Mouse (Mus musculus): ENCODE measurements around the gene Hace1. TPM values are rescaled to one million over a fixed set of nuclear protein-coding genes. Genes with fewer than 3 reads are reported as not detected.
"Not testable (repeated sequence)": the region's sequence is repeated elsewhere in the genome, so short reads cannot be mapped to it uniquely, and the experiment has no call there.

Hace1 gene
- polyA plus RNA-seq (2014; fragmentation: Nextera tagmentation; extraction: Ambion mirVana): 14.9 and 16.9 TPM in 2 replicates

DNA sequence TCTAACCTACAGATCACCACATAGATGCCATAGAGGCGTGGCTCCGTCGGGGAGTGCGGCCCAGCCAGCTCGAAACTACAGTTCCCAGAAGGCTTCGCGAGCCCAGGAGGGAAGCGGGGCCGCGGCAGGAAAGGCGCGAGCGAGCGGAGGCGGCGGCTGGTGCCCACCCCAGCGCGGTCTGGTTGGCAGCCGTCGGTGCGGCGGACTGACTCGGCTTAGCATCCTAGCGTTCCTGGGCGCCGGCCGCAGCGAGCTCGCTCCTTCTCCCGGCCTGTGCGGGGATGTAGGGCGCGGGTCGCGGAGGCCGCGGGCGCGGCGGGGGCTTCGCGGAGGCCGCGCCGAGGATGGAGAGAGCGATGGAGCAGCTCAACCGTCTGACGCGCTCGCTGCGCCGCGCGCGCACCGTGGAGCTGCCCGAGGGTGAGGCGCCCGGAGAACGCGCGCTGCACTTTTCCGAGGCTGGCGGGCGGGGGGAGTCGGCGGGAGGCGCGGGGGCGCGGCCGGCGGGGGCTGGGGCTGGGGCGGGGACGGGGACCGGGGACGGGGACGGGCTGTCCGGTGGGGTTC lies at the start of gene Hace1:
Hace1 (plus strand) TSS at position 99 of the 567 bp plus-strand sequence.
- peak within 1 kb of the TSS; percentile 84 to 88 for H3K4me3 ChIP-seq (ENCODE audit: control insufficient read depth in 1 of 2, insufficient read depth in 1 of 2, low read depth in 1 of 2, low read length in 2 of 2)
- H3K4me2 ChIP-seq (ENCODE audit: low read length): peak within 1 kb of the TSS; percentile 72
- no peaks in the 10 kb centered on the region for H3K36me3 ChIP-seq (ENCODE audit: control insufficient read depth, insufficient read depth, low read length)
- no peaks in the 10 kb centered on the region for H3K4me1 ChIP-seq (ENCODE audit: control insufficient read depth in 2 of 2, insufficient read depth in 2 of 2, low read length in 2 of 2)
- H3K27ac ChIP-seq (replicated peaks in 1 of 2; ENCODE audit: control insufficient read depth in 1 of 2, insufficient read depth in 1 of 2, low read depth in 2 of 2, low read length in 2 of 2): peak within 1 kb of the TSS; percentile 84 to 92
- WGBS: under 1% methylated on average over 64 of the region's 79 CpGs
- H3K9ac ChIP-seq (ENCODE audit: low read length): peak within 1 kb of the TSS; percentile 85
- peak; percentile 90 for ATAC-seq (ENCODE audit: insufficient number of reproducible peaks, insufficient read depth, low FRiP score, low read depth)
- no peaks in the 10 kb centered on the region for H3K27me3 ChIP-seq (ENCODE audit: control insufficient read depth, insufficient read depth, low read length)
- H3K9me3 ChIP-seq (ENCODE audit: control insufficient read depth, low read length): no peaks in the 10 kb centered on the region

DNA sequence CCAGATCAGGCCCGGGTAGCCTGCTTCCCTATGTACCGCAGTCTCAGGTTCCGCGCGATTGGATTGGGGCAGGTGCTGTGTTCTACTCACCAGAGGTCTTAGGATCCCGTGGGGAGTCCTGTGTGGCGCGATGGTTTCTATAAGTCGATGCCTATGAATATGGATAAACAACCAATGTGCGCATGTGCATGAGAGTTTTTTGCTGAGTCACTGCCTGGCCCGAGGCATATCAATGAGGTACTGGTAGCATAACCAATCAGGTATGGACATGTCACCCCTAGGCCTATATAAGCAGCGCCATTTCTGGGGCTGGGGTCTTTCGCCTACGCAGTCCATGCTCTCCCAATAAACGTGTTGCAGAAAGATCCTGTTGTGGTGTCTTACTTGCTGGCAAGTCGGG lies 40.3 kb upstream of the Hace1 start:
- H3K4me1 ChIP-seq (ENCODE audit: control insufficient read depth in 2 of 2, insufficient read depth in 2 of 2, low read length in 2 of 2); H3K9me3 ChIP-seq (ENCODE audit: control insufficient read depth, low read length); H3K4me2 ChIP-seq (ENCODE audit: low read length); H3K27me3 ChIP-seq (ENCODE audit: control insufficient read depth, insufficient read depth, low read length); H3K36me3 ChIP-seq (ENCODE audit: control insufficient read depth, insufficient read depth, low read length); ATAC-seq (ENCODE audit: insufficient number of reproducible peaks, insufficient read depth, low FRiP score, low read depth); H3K27ac ChIP-seq (replicated peaks in 1 of 2; ENCODE audit: control insufficient read depth in 1 of 2, insufficient read depth in 1 of 2, low read depth in 2 of 2, low read length in 2 of 2); H3K9ac ChIP-seq (ENCODE audit: low read length); H3K4me3 ChIP-seq (ENCODE audit: control insufficient read depth in 1 of 2, insufficient read depth in 1 of 2, low read depth in 1 of 2, low read length in 2 of 2): not testable (repeated sequence)
- WGBS: 93% methylated on average over 15 of the region's 16 CpGs

DNA sequence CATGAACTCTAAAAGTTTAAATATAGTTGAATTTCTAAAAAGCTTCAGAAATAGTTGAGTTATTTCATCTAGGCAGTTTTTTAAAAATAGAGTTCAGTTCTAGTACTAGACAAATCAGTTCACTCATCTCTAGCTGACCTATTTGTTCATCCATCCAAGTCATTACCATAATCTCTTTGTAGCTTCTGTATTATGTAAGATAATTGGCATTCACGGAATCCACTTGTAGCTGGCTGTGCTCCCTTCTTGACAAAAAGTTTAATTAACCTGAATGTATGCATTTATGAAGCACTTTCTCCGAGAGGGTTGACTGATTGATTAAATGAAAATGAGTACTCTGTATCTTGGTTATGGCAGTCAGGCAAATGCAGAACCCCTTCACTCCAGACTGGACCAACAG lies 34.9 kb upstream of the Hace1 start:
- WGBS: 71% methylated on average over 2 of the region's 2 CpGs
- Histone ChIP-seq H3K9me3 (ENCODE audit: control insufficient read depth, low read length) (no peaks in the 10 kb centered on the region), H3K27ac (replicated peaks in 1 of 2; ENCODE audit: control insufficient read depth in 1 of 2, insufficient read depth in 1 of 2, low read depth in 2 of 2, low read length in 2 of 2) (no peak overlapping the region), H3K9ac (ENCODE audit: low read length) (no peak overlapping the region), H3K36me3 (ENCODE audit: control insufficient read depth, insufficient read depth, low read length) (no peaks in the 10 kb centered on the region), H3K4me2 (ENCODE audit: low read length) (no peak overlapping the region), H3K4me3 (ENCODE audit: control insufficient read depth in 1 of 2, insufficient read depth in 1 of 2, low read depth in 1 of 2, low read length in 2 of 2) (no peak overlapping the region), H3K27me3 (ENCODE audit: control insufficient read depth, insufficient read depth, low read length) (no peaks in the 10 kb centered on the region), H3K4me1 (ENCODE audit: control insufficient read depth in 2 of 2, insufficient read depth in 2 of 2, low read length in 2 of 2) (no peaks in the 10 kb centered on the region)
- no peak for ATAC-seq (ENCODE audit: insufficient number of reproducible peaks, insufficient read depth, low FRiP score, low read depth)

DNA sequence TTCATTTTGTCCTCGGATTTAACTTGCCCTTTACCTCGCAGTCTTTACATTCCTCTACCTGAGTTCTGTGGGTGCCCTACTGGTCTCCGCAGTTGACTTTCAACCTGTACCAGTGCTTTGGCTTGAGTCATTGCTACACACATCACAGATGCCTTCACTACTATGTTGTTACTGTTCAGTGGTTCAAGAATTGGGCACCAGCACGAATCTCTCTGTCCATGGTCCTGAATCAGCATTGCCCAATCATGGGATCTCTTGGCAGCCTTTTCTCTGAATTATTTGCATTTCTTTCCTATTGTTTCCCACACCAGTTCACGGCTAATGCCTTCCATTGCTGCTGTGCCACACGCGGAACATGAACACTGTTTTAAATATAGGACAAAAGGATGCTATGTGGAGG lies 30.8 kb upstream of the Hace1 start:
- no peaks in the 10 kb centered on the region for H3K27me3 ChIP-seq (ENCODE audit: control insufficient read depth, insufficient read depth, low read length)
- no peak overlapping the region for H3K27ac ChIP-seq (replicated peaks in 1 of 2; ENCODE audit: control insufficient read depth in 1 of 2, insufficient read depth in 1 of 2, low read depth in 2 of 2, low read length in 2 of 2)
- H3K4me3 ChIP-seq (ENCODE audit: control insufficient read depth in 1 of 2, insufficient read depth in 1 of 2, low read depth in 1 of 2, low read length in 2 of 2): no peak overlapping the region
- 43% methylated on average over 7 of the region's 7 CpGs for WGBS
- H3K4me1 ChIP-seq (ENCODE audit: control insufficient read depth in 2 of 2, insufficient read depth in 2 of 2, low read length in 2 of 2): no peaks in the 10 kb centered on the region
- H3K4me2 ChIP-seq (ENCODE audit: low read length): no peak overlapping the region
- H3K9ac ChIP-seq (ENCODE audit: low read length): no peak overlapping the region
- no peaks in the 10 kb centered on the region for H3K36me3 ChIP-seq (ENCODE audit: control insufficient read depth, insufficient read depth, low read length)
- no peak for ATAC-seq (ENCODE audit: insufficient number of reproducible peaks, insufficient read depth, low FRiP score, low read depth)
- H3K9me3 ChIP-seq (ENCODE audit: control insufficient read depth, low read length): peaks cover 11% of the 10 kb centered on the region

DNA sequence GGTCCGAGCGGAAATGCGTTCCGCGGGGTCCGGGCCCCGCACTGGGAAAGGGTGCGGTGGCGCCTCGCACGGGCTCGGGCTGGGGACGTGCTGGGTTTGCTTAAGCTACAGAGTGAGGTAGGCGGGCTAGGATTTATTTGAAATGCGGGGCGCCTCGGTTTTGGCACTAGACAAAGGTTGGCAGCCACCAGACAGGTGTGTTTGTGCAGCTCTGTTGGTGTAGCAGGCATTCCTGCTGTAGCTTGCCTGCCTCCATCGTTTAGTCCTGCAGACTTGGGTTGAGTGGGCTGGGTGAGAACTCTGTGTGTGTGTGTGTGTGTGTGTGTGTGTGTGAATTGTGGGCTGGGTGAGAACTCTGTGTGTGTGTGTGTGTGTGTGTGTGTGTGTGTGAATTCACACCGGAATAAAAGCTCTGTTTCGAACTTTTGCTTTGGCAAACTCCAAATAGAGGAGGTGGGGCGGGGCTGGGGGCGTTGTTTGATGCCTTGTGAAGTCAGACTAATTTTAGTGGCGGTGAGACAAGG lies 731 bp downstream of the Hace1 start:
- peak; percentile 64 for ATAC-seq (ENCODE audit: insufficient number of reproducible peaks, insufficient read depth, low FRiP score, low read depth)
- Histone ChIP-seq H3K9me3 (ENCODE audit: control insufficient read depth, low read length) (no peaks in the 10 kb centered on the region), H3K9ac (ENCODE audit: low read length) (peak overlapping the region; percentile 85), H3K4me1 (ENCODE audit: control insufficient read depth in 2 of 2, insufficient read depth in 2 of 2, low read length in 2 of 2) (no peaks in the 10 kb centered on the region), H3K27me3 (ENCODE audit: control insufficient read depth, insufficient read depth, low read length) (no peaks in the 10 kb centered on the region), H3K4me3 (ENCODE audit: control insufficient read depth in 1 of 2, insufficient read depth in 1 of 2, low read depth in 1 of 2, low read length in 2 of 2) (peak overlapping the region; percentile 84 to 88), H3K36me3 (ENCODE audit: control insufficient read depth, insufficient read depth, low read length) (no peaks in the 10 kb centered on the region), H3K4me2 (ENCODE audit: low read length) (peak overlapping the region; percentile 72), H3K27ac (replicated peaks in 1 of 2; ENCODE audit: control insufficient read depth in 1 of 2, insufficient read depth in 1 of 2, low read depth in 2 of 2, low read length in 2 of 2) (peak overlapping the region; percentile 49 to 92; a peak in 3 of 4 replicates)
- WGBS: under 1% methylated on average over 23 of the region's 23 CpGs

DNA sequence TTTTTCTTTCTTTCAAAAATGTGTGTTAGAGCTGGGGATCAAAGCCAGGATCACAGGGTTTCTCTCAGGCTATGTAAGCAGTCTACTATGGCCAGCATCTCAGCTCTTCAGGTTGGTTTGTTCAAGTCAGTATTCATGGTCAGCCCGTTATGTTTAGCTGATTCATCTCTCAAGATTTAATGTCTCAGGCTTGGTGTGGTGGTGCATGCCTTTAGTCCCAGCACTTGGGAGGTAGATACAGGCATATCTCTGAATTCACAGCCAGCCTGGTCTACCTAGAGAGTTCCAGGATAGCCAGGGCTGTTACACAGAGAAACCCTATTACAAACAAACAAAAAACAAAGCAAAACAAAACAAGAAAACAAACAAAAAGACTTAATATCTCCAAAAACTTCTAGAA lies 5.7 kb downstream of the Hace1 start:
- H3K9ac ChIP-seq (ENCODE audit: low read length): no peak overlapping the region
- no peak for ATAC-seq (ENCODE audit: insufficient number of reproducible peaks, insufficient read depth, low FRiP score, low read depth)
- H3K36me3 ChIP-seq (ENCODE audit: control insufficient read depth, insufficient read depth, low read length): no peaks in the 10 kb centered on the region
- H3K4me1 ChIP-seq (ENCODE audit: control insufficient read depth in 2 of 2, insufficient read depth in 2 of 2, low read length in 2 of 2): peaks cover 2 to 3% of the 10 kb centered on the region in 2 experiments; a peak in 1 of 4 replicates
- H3K27me3 ChIP-seq (ENCODE audit: control insufficient read depth, insufficient read depth, low read length): no peaks in the 10 kb centered on the region
- H3K27ac ChIP-seq (replicated peaks in 1 of 2; ENCODE audit: control insufficient read depth in 1 of 2, insufficient read depth in 1 of 2, low read depth in 2 of 2, low read length in 2 of 2): no peak overlapping the region
- H3K4me3 ChIP-seq (ENCODE audit: control insufficient read depth in 1 of 2, insufficient read depth in 1 of 2, low read depth in 1 of 2, low read length in 2 of 2): no peak overlapping the region
- WGBS: 61% methylated on average over 1 of the region's 1 CpGs
- no peak overlapping the region for H3K4me2 ChIP-seq (ENCODE audit: low read length)
- H3K9me3 ChIP-seq (ENCODE audit: control insufficient read depth, low read length): no peaks in the 10 kb centered on the region

DNA sequence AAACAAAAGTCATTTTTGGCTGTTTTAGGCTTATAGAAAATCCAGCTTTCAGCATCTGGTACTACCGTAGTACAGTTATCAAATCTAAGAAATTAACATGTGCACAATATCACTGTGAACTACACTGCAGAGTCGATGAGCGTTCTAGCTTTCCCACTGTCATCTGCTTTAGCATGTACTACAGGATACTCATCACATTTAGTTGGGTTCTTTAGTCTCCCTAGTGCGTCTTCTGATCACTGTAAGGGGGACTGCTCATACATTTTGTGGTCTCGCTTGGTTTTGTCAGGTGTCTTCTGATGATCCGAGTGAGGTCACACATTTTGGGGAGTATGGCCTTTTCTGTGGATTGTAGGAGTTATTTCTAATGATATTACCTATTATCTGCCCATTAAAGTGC lies 6.2 kb downstream of the Hace1 start:
- Histone ChIP-seq H3K4me1 (ENCODE audit: control insufficient read depth in 2 of 2, insufficient read depth in 2 of 2, low read length in 2 of 2) (peaks cover 2 to 3% of the 10 kb centered on the region in 2 experiments; a peak in 1 of 4 replicates), H3K9me3 (ENCODE audit: control insufficient read depth, low read length) (no peaks in the 10 kb centered on the region), H3K4me2 (ENCODE audit: low read length) (no peak overlapping the region), H3K9ac (ENCODE audit: low read length) (no peak overlapping the region), H3K27ac (replicated peaks in 1 of 2; ENCODE audit: control insufficient read depth in 1 of 2, insufficient read depth in 1 of 2, low read depth in 2 of 2, low read length in 2 of 2) (no peak overlapping the region), H3K36me3 (ENCODE audit: control insufficient read depth, insufficient read depth, low read length) (no peaks in the 10 kb centered on the region), H3K27me3 (ENCODE audit: control insufficient read depth, insufficient read depth, low read length) (no peaks in the 10 kb centered on the region), H3K4me3 (ENCODE audit: control insufficient read depth in 1 of 2, insufficient read depth in 1 of 2, low read depth in 1 of 2, low read length in 2 of 2) (no peak overlapping the region)
- WGBS: 86% methylated on average over 6 of the region's 6 CpGs
- no peak for ATAC-seq (ENCODE audit: insufficient number of reproducible peaks, insufficient read depth, low FRiP score, low read depth)
